Mouse (Mus musculus) CH12.LX (cell line): ENCODE results near the gene Adap1.

Source experiments
- BHLHE40 ChIP-seq: IDR thresholded peaks from 2 replicates; pipeline ENCODE4 v1.6.1; 2011; ENCODE audit warnings: mild to moderate bottlenecking, low read depth, low read length, improper control_type of control experiment
- CTCF ChIP-seq, 2 experiments: IDR thresholded peaks in 1 of 2; conservative IDR thresholded peaks in 1 of 2; 2 replicates each; pipeline ENCODE4 v1.5.1; 2011 to 2012; ENCODE audit warnings: low read depth in 2 of 2, low read length in 2 of 2, improper control_type of control experiment in 1 of 2, inconsistent platforms in 1 of 2, mild to moderate bottlenecking in 1 of 2, moderate library complexity in 1 of 2
- E2F4 ChIP-seq: IDR thresholded peaks from 2 replicates; pipeline ENCODE4 v1.6.1; 2011; ENCODE audit warnings: low read depth, low read length, improper control_type of control experiment; ENCODE audit not compliant: insufficient replicate concordance
- HCFC1 ChIP-seq: IDR thresholded peaks from 2 replicates; pipeline ENCODE4 v1.6.1; 2012; ENCODE audit warnings: low read depth, mild to moderate bottlenecking, inconsistent platforms, low read length, improper control_type of control experiment
- MYC ChIP-seq: IDR thresholded peaks from 2 replicates; pipeline ENCODE4 v1.6.1; 2011; ENCODE audit warnings: low read depth, mild to moderate bottlenecking, improper control_type of control experiment, low read length
- PAX5 ChIP-seq: IDR thresholded peaks from 2 replicates; pipeline ENCODE4 v1.6.1; 2012; ENCODE audit warnings: low read length, inconsistent platforms, mixed read lengths
- POLR2A ChIP-seq: IDR thresholded peaks from 2 replicates; pipeline ENCODE4 v1.6.1; 2011; ENCODE audit warnings: low read depth, mild to moderate bottlenecking, improper control_type of control experiment, low read length
- POLR2AphosphoS2 ChIP-seq: IDR thresholded peaks from 2 replicates; pipeline ENCODE4 v1.6.1; 2011; ENCODE audit warnings: low read depth, low read length, improper control_type of control experiment
- SIN3A ChIP-seq: IDR thresholded peaks from 2 replicates; pipeline ENCODE4 v1.6.1; 2012; ENCODE audit warnings: low read length, improper control_type of control experiment, inconsistent platforms
- UBTF ChIP-seq: IDR thresholded peaks from 2 replicates; pipeline ENCODE4 v1.6.1; 2012; ENCODE audit warnings: low read depth, mild to moderate bottlenecking, inconsistent platforms, low read length, improper control_type of control experiment, moderate library complexity
- ZKSCAN1 ChIP-seq: IDR thresholded peaks from 2 replicates; pipeline ENCODE4 v1.6.1; 2012; ENCODE audit warnings: low read depth, inconsistent platforms, low read length, improper control_type of control experiment, borderline replicate concordance
- ZNF384 ChIP-seq: IDR thresholded peaks from 2 replicates; pipeline ENCODE4 v1.6.1; 2012; ENCODE audit warnings: low read depth, low read length, improper control_type of control experiment, inconsistent platforms

GRCm38 (mm10) chr5:139247767-139248166 lies 77.7 kb downstream of the Adap1 start:
- TF ChIP-seq SIN3A = no peak
- TF ChIP-seq BHLHE40 = no peak
- TF ChIP-seq ZNF384 = no peak
- TF ChIP-seq CTCF (conservative IDR thresholded peaks at IDR 0.05 in 1 of 2, IDR thresholded peaks at IDR 0.05 in 1 of 2; ENCODE audit: low read depth in 2 of 2, low read length in 2 of 2) = no peak
- TF ChIP-seq POLR2A = no peak
- TF ChIP-seq PAX5 = no peak
- TF ChIP-seq UBTF = no peak
- no peak for TF ChIP-seq POLR2AphosphoS2
- no peak for TF ChIP-seq E2F4
- TF ChIP-seq ZKSCAN1 = no peak
- TF ChIP-seq MYC = no peak
- no peak for TF ChIP-seq HCFC1
